Mouse (Mus musculus): ENCODE measurements around the gene Tspan5. TPM values are rescaled to one million over a fixed set of nuclear protein-coding genes. Genes with fewer than 3 reads are reported as not detected.

Tspan5 gene
- polyA plus RNA-seq, 1 experiment from 2014 or later, result 20.9 TPM

- ATAC-seq (replicated peaks; ENCODE audit: low FRiP score, low TSS enrichment, low read depth), result no peak
Observed at GRCm38 (mm10) chr3:138770650-138771331, 28.8 kb downstream of the Tspan5 start.

DNA sequence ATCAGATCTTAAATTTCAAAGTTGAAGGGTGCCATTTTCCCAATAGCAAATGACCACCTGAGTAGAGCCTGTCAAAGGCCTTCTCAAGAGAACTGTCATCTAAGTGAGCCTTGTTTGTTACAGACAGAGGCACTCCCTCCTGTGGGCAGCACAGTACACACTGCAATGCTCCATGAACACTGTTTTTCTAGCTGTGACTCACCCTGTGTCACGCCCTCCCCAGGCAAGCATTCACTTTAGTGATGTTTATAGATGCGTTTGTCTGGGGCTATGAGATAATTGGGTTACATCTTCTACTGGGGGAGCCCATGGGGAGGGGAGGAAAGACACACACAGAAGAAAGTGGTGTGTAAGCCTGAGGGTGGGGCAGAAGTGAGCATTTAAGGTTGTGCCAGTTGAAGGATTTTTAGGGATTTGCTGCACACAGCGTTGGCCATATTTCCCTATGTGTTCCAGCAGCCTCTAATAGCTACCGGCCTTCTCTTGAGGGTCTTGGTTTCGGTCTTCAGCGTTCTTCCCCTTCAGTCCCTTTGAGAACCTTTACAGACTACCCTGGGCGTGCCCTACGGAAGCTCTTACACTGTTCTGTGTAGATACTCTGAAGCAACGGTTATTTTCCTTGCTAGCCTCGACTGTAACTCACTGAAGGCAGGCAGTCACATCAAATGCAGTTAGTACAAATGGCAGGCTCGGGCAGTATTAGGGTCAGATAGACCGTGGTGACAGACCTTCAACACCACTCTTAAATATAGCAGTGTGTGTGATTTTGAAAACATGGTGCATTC is 29.7 kb downstream of the Tspan5 start:
- no peak overlapping the region for H3K4me3 ChIP-seq (ENCODE audit: low read depth, low read length)
- WGBS, result 76% methylated on average over 12 of the region's 12 CpGs
- no peak for DNase-seq (ENCODE audit: low spot score)

More at GRCm38 (mm10) chr3:138770650-138771331, 28.8 kb downstream of the Tspan5 start:
- Histone ChIP-seq H3K27ac (ENCODE audit: low read depth) (no peak overlapping the region), H3K4me2 (ENCODE audit: low read length) (no peak overlapping the region), H3K36me3 (ENCODE audit: control insufficient read depth, insufficient read depth, low read length) (no peaks in the 10 kb centered on the region), H3K9ac (ENCODE audit: low read length) (no peak overlapping the region), H3K27me3 (replicated peaks; ENCODE audit: control insufficient read depth, insufficient read depth, low read length) (no peaks in the 10 kb centered on the region), H3K9me3 (ENCODE audit: control insufficient read depth, low read length) (no peaks in the 10 kb centered on the region), H3K4me3 (ENCODE audit: low read depth, low read length) (no peak overlapping the region), H3K4me1 (replicated peaks; ENCODE audit: control insufficient read depth, insufficient read depth, low read length) (peaks cover 17% of the 10 kb centered on the region)
- 89% methylated on average over 10 of the region's 10 CpGs for WGBS
- no peak for DNase-seq (ENCODE audit: low spot score)

GRCm38 (mm10) chr3:138773871-138774606 is 32.0 kb downstream of the Tspan5 start:
- no peak for DNase-seq (ENCODE audit: low spot score)
- Histone ChIP-seq H3K9ac (ENCODE audit: low read length) (no peak overlapping the region), H3K4me2 (ENCODE audit: low read length) (peak overlapping the region; percentile 13; the same call in 1 of the 2 replicates), H3K4me3 (ENCODE audit: low read depth, low read length) (no peak overlapping the region), H3K27ac (ENCODE audit: low read depth) (peak overlapping the region; percentile 36; the same call in 1 of the 2 replicates), H3K9me3 (ENCODE audit: control insufficient read depth, low read length) (no peaks in the 10 kb centered on the region), H3K36me3 (ENCODE audit: control insufficient read depth, insufficient read depth, low read length) (no peaks in the 10 kb centered on the region), H3K4me1 (replicated peaks; ENCODE audit: control insufficient read depth, insufficient read depth, low read length) (peaks cover 17% of the 10 kb centered on the region), H3K27me3 (replicated peaks; ENCODE audit: control insufficient read depth, insufficient read depth, low read length) (no peaks in the 10 kb centered on the region)
- 38% methylated on average over 9 of the region's 9 CpGs for WGBS
- ATAC-seq (replicated peaks; ENCODE audit: low FRiP score, low TSS enrichment, low read depth), result no peak

More for the DNA sequence above, 29.7 kb downstream of the Tspan5 start:
- no peak overlapping the region for H3K27ac ChIP-seq (ENCODE audit: low read depth)
- H3K36me3 ChIP-seq (ENCODE audit: control insufficient read depth, insufficient read depth, low read length), result no peaks in the 10 kb centered on the region
- H3K4me2 ChIP-seq (ENCODE audit: low read length), result no peak overlapping the region
- ATAC-seq (replicated peaks; ENCODE audit: low FRiP score, low TSS enrichment, low read depth), result no peak
- H3K4me1 ChIP-seq (replicated peaks; ENCODE audit: control insufficient read depth, insufficient read depth, low read length), result peaks cover 17% of the 10 kb centered on the region
- no peaks in the 10 kb centered on the region for H3K27me3 ChIP-seq (replicated peaks; ENCODE audit: control insufficient read depth, insufficient read depth, low read length)
- H3K9me3 ChIP-seq (ENCODE audit: control insufficient read depth, low read length), result no peaks in the 10 kb centered on the region
- H3K9ac ChIP-seq (ENCODE audit: low read length), result no peak overlapping the region

- Histone ChIP-seq H3K9ac (ENCODE audit: low read length) (no peak overlapping the region), H3K4me3 (ENCODE audit: low read depth, low read length) (no peak overlapping the region), H3K27ac (ENCODE audit: low read depth) (peak overlapping the region; percentile 36; the same call in 1 of the 2 replicates), H3K4me2 (ENCODE audit: low read length) (peak overlapping the region; percentile 13; the same call in 1 of the 2 replicates), H3K4me1 (replicated peaks; ENCODE audit: control insufficient read depth, insufficient read depth, low read length) (peaks cover 22% of the 10 kb centered on the region), H3K27me3 (replicated peaks; ENCODE audit: control insufficient read depth, insufficient read depth, low read length) (no peaks in the 10 kb centered on the region), H3K36me3 (ENCODE audit: control insufficient read depth, insufficient read depth, low read length) (no peaks in the 10 kb centered on the region), H3K9me3 (ENCODE audit: control insufficient read depth, low read length) (no peaks in the 10 kb centered on the region)
- ATAC-seq (replicated peaks; ENCODE audit: low FRiP score, low TSS enrichment, low read depth), result no peak
- 36% methylated on average over 4 of the region's 4 CpGs for WGBS
- no peak for DNase-seq (ENCODE audit: low spot score)
Observed at GRCm38 (mm10) chr3:138774607-138774943, 32.6 kb downstream of the Tspan5 start.

- Histone ChIP-seq H3K4me3 (ENCODE audit: low read depth, low read length) (no peak overlapping the region), H3K9me3 (ENCODE audit: control insufficient read depth, low read length) (no peaks in the 10 kb centered on the region), H3K4me1 (replicated peaks; ENCODE audit: control insufficient read depth, insufficient read depth, low read length) (peaks cover 28% of the 10 kb centered on the region), H3K4me2 (ENCODE audit: low read length) (no peak overlapping the region), H3K27ac (ENCODE audit: low read depth) (no peak overlapping the region), H3K27me3 (replicated peaks; ENCODE audit: control insufficient read depth, insufficient read depth, low read length) (no peaks in the 10 kb centered on the region), H3K9ac (ENCODE audit: low read length) (no peak overlapping the region), H3K36me3 (ENCODE audit: control insufficient read depth, insufficient read depth, low read length) (no peaks in the 10 kb centered on the region)
- DNase-seq (ENCODE audit: low spot score) (no peak), ATAC-seq (replicated peaks; ENCODE audit: low FRiP score, low TSS enrichment, low read depth) (no peak)
- WGBS, result 60% methylated on average over 7 of the region's 7 CpGs
Observed at GRCm38 (mm10) chr3:138775926-138776715, 34.1 kb downstream of the Tspan5 start.

DNA sequence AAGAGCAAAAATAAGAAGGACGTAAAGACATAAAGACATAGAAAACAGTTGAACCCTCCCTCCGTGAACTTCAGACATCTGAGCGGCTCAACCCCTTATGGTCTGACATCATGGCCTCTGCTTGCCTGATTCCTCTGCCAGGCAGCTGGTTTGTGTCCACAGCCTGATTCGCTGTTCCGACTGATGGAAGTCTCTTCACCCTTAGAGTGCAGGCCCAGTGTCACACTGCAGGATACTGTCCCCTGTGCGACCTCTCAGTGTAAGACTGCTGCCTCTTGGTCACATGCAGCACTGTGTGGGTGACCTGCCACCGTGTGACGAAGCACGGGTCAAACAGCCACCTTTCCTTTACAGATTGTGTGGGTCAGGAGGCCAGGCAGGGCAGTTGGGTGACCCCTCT is 39.5 kb downstream of the Tspan5 start:
- ATAC-seq (replicated peaks; ENCODE audit: low FRiP score, low TSS enrichment, low read depth) (0 out of 2 replicates have a peak, but pooled peaks have one; percentile 32), DNase-seq (ENCODE audit: low spot score) (no peak)

GRCm38 (mm10) chr3:138783859-138784640 is 42.1 kb downstream of the Tspan5 start:
- no peaks in the 10 kb centered on the region for H3K36me3 ChIP-seq (ENCODE audit: control insufficient read depth, insufficient read depth, low read length)
- H3K27ac ChIP-seq (ENCODE audit: low read depth), result no peak overlapping the region
- no peak for ATAC-seq (replicated peaks; ENCODE audit: low FRiP score, low TSS enrichment, low read depth)
- no peak overlapping the region for H3K9ac ChIP-seq (ENCODE audit: low read length)
- no peak for DNase-seq (ENCODE audit: low spot score)
- WGBS, result 82% methylated on average over 19 of the region's 19 CpGs
- no peak overlapping the region for H3K4me3 ChIP-seq (ENCODE audit: low read depth, low read length)
- no peaks in the 10 kb centered on the region for H3K27me3 ChIP-seq (replicated peaks; ENCODE audit: control insufficient read depth, insufficient read depth, low read length)
- H3K9me3 ChIP-seq (ENCODE audit: control insufficient read depth, low read length), result no peaks in the 10 kb centered on the region
- no peak overlapping the region for H3K4me2 ChIP-seq (ENCODE audit: low read length)
- H3K4me1 ChIP-seq (replicated peaks; ENCODE audit: control insufficient read depth, insufficient read depth, low read length), result peaks cover 31% of the 10 kb centered on the region; the same call in 1 of the 2 replicates

More for the DNA sequence above, 39.5 kb downstream of the Tspan5 start:
- Histone ChIP-seq H3K4me2 (ENCODE audit: low read length) (no peak overlapping the region), H3K36me3 (ENCODE audit: control insufficient read depth, insufficient read depth, low read length) (no peaks in the 10 kb centered on the region), H3K9ac (ENCODE audit: low read length) (no peak overlapping the region), H3K9me3 (ENCODE audit: control insufficient read depth, low read length) (no peaks in the 10 kb centered on the region), H3K4me1 (replicated peaks; ENCODE audit: control insufficient read depth, insufficient read depth, low read length) (peaks cover 31% of the 10 kb centered on the region; the same call in 1 of the 2 replicates), H3K27ac (ENCODE audit: low read depth) (no peak overlapping the region), H3K4me3 (ENCODE audit: low read depth, low read length) (no peak overlapping the region), H3K27me3 (replicated peaks; ENCODE audit: control insufficient read depth, insufficient read depth, low read length) (no peaks in the 10 kb centered on the region)
- whole genome bisulfite sequencing, result 58% methylated on average over 9 of the region's 9 CpGs
